Mouse (Mus musculus): ENCODE results near the gene Spns3.
A peak's percentile ranks its signal among the peaks of the same experiment; 100 is the strongest.

Gene Spns3

GRCm38 (mm10) chr11:72550134-72550988 is at the start of gene Spns3:
Gene Spns3, minus strand, starts transcription at chr11:72550506.
- no peak for DNase-seq

GRCm38 (mm10) chr11:72597780-72598179 is 47.5 kb upstream of the Spns3 start:
- no peak for DNase-seq

- no peak for DNase-seq
Measured at GRCm38 (mm10) chr11:72595010-72595737, 44.9 kb upstream of the Spns3 start.

- no peak for DNase-seq
Measured at GRCm38 (mm10) chr11:72587537-72588233, 37.4 kb upstream of the Spns3 start.

- no peak for DNase-seq
Measured at GRCm38 (mm10) chr11:72586570-72586969, 36.3 kb upstream of the Spns3 start.

- no peak for DNase-seq
Measured at GRCm38 (mm10) chr11:72583092-72583491, 32.8 kb upstream of the Spns3 start.

- no peak for DNase-seq
Measured at GRCm38 (mm10) chr11:72582448-72582705, 32.1 kb upstream of the Spns3 start.

- peak; percentile 33 to 39 for DNase-seq
Measured at GRCm38 (mm10) chr11:72581609-72582447, 31.5 kb upstream of the Spns3 start.

GRCm38 (mm10) chr11:72578471-72578870 is 28.2 kb upstream of the Spns3 start:
- no peak for DNase-seq

- peak; percentile 63 to 70 for DNase-seq
Measured at GRCm38 (mm10) chr11:72576466-72577351, 26.4 kb upstream of the Spns3 start.

GRCm38 (mm10) chr11:72576111-72576465 is 25.8 kb upstream of the Spns3 start:
- peak in 1 of 2 experiments; percentile 50 for DNase-seq

GRCm38 (mm10) chr11:72573819-72574218 is 23.5 kb upstream of the Spns3 start:
- no peak for DNase-seq

- DNase-seq = peak; percentile 81 to 88
Measured at GRCm38 (mm10) chr11:72570319-72570979, 20.1 kb upstream of the Spns3 start.

- no peak for DNase-seq
Measured at GRCm38 (mm10) chr11:72569671-72570318, 19.5 kb upstream of the Spns3 start.

GRCm38 (mm10) chr11:72569051-72569450 is 18.7 kb upstream of the Spns3 start:
- DNase-seq = no peak

- no peak for DNase-seq
Measured at GRCm38 (mm10) chr11:72566816-72567338, 16.6 kb upstream of the Spns3 start.

- no peak for DNase-seq
Measured at GRCm38 (mm10) chr11:72566304-72566703, 16.0 kb upstream of the Spns3 start.

- peak in 1 of 2 experiments; percentile 36 for DNase-seq
Measured at GRCm38 (mm10) chr11:72564232-72564807, 14.0 kb upstream of the Spns3 start.

- DNase-seq = no peak
Measured at GRCm38 (mm10) chr11:72560661-72561060, 10.4 kb upstream of the Spns3 start.

GRCm38 (mm10) chr11:72558155-72558554 is 7.8 kb upstream of the Spns3 start:
- no peak for DNase-seq

Measured in cerebellum, postnatal 36 days (tissue).